Mouse (Mus musculus) testis, postnatal 10 days (tissue): Measurements from ENCODE around the gene Gipc1.

Source experiments
- DNase-seq: peaks from one replicate; pipeline ENCODE4 v3.0.0; 2021; ENCODE audit warnings: low spot score

The Gipc1 gene

DNA sequence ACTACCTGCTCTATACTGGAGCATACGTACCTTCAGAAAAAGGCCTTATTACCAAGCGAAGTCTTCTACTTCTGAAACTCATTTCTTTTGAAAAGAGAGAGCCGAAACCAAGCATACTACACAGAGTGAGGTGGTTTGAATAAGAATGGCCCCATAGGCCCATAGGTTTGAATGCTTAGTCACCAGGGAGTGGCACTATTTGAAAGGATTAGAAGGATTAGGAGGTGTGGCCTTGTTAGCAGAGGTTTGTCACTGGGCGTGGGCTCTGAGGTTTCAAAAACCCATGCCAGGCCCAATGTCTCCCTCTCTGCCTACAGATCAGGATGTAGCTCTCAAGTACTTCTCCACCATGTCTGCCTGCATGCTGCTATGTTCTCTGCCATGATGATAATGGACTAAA is 4.4 kb upstream of the Gipc1 start:
- no peak for DNase-seq

DNA sequence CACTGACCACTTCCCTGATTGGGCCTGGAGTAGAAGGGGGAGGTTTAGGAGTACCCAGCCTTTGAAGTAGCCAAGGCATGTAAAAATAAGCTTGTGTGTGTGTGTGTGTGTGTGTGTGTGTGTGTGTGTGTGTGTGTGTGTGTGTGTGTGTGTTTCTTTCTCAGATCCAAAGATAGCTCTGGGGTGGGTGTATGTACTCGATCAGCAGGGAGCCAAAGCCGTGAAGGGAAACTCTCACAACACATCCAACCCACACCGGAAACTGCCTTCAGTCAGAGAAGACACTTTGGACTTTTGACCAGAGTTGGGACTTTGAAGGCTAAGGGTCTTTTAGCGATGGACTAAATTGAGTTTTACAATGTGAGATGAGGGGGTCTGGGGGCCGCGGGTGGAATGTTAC is 2.8 kb upstream of the Gipc1 start:
- no peak for DNase-seq

DNA sequence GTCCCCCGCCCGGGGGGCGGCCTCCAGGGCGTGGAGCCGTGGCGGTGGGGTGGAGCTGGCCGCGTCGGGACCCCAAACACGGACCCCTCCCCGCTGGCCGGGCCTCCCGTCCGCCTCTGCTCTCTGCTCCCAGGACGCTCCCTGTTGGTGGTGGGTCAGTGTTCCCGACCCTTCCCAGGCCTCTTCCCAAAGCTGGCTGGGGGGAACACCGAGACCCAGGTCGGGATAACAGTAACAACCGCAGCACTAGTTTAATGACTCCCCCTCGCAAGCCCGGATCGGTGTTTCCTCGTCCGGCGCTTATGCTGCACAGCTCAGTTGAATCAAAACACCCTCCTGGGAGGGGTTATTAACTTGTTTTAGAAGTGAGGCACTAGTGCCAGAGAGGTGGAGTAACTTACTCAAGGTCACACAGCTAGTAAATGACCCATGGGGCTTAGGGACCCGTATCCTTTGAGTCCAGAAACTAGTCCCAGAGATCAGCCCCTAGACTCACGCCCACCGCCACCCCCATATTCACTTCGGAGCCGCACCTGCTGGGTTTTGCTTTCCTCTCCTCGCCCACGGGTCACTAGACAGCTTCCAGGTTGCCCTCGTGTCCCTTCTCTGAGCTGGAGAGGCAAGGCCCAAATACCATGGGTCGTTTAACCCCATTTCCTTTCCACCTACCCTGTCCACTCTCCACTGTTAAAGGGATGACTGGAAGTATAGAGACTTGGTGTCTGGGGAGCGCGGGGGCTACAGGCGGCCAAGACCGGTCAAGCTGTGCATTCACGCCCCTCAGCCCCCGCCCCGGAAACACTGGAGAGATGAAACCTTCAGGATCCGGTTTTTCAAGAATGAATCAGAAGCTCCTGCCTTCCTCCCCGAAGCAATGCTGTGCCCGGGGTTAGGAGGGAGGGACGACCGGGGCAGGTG is 526 bp downstream of the Gipc1 start:
- DNase-seq, result peak; percentile 57

DNA sequence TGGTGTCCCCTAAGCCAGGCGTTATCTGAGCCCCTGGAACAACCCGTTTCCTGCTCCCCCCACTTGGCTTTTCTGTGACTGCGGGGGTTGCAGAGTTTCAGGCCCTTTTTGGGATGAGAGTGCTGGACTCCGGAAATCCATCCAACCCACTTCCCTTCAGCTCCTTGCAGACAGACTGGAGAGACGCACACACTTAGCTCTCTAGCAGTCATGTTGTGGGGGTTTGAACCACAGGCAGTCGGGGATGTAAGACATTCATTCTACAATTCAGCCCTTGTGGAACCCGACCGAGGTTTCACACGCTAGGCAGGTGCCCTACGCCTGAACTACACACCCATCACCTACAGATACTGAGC is 1.2 kb downstream of the Gipc1 start:
- DNase-seq, result no peak

DNA sequence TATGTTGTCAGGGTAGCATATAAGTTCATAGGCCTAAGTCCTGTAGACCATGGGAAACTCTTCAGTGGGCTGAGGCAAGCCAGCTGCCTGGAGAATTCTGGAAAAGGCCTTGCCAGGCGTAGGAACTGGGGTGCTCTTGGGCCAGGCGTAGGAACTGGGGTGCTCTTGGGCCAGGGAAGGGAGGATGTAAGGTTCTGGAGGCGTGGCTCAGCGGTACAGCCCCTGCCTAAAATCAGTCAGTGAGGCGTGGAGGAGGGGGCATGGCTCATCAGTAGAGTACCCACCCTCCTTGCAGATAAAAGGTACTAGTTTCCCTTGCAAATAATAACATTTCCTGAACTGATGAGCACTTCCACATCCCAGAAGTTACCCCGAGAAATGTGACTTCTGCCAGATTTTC is 2.2 kb downstream of the Gipc1 start:
- DNase-seq, result peak; percentile 33

DNA sequence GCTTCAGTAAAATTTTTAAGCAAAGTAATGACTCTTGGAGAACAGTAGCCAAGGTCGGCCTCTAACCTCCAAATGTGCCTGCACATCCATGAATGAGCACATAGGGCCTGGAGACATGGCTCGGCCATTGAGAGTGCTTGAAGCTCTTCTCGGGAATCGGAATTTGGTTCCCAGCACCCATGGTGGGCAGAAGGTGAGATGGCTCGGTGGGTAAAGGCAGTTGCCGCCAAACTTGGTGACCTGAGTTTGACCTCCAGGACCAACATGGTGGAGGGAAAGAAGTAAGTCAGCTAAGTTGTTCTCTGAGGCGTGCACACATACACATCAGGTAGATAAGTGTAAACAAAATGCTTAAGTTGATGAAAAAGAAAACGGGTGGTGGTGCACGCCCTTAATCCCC is 3.6 kb downstream of the Gipc1 start:
- no peak for DNase-seq

DNA sequence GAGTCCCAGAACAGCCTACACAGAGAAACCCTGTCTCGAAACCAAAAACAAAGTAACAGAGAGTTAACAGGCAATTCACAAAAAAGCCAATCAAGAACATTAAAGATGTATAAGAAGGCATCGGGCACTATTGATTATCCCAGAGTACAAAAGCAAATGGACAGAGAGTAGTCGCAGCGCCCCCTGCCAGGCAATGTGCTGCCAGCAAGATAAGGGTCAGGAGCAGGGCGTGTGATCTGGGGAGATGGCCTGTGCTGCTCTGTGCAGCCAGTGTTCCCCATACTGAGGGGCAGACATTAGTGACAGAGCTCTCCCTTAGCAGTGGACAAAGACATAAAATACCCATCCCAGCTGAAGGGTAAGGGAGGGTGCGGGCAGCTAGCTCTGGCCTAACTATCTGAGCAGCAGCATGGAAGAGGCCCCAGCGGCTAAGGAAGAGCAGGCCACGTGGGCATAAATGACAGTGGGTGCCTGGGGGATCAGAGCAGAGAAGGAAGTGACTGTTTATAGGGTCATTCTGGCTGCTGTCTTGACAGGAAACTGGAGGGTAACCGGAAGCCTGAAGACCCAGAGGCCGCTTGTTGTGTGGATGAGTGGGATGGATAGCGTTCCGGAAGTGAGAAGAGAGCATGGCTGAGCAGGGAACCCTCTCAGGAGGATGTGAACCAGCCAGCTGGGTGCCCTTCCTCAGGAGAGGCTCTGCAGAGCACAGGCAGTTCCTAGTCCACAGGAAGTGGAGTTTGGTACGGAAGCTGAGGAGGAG is 4.2 kb downstream of the Gipc1 start:
- peak; percentile 52 for DNase-seq

DNA sequence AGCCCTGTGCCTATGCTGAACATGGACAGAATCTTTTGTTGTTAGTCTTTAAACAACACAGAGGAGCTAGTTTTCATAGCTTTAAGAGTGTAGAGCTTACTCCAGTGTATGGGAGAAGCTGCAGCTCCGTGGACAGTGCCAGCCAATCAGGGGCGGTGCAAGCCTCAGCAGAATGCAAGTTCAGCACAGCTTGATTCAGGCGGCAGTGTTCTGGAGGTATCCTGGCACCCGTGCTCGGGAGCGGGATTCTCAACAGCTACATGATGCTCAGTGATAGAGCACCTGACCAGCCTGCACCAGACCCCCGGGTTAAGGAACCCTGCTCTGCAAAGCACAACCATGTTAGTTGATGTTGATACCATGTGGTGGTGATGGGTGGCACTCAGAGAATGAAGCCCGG is 8.1 kb downstream of the Gipc1 start:
- no peak for DNase-seq

DNA sequence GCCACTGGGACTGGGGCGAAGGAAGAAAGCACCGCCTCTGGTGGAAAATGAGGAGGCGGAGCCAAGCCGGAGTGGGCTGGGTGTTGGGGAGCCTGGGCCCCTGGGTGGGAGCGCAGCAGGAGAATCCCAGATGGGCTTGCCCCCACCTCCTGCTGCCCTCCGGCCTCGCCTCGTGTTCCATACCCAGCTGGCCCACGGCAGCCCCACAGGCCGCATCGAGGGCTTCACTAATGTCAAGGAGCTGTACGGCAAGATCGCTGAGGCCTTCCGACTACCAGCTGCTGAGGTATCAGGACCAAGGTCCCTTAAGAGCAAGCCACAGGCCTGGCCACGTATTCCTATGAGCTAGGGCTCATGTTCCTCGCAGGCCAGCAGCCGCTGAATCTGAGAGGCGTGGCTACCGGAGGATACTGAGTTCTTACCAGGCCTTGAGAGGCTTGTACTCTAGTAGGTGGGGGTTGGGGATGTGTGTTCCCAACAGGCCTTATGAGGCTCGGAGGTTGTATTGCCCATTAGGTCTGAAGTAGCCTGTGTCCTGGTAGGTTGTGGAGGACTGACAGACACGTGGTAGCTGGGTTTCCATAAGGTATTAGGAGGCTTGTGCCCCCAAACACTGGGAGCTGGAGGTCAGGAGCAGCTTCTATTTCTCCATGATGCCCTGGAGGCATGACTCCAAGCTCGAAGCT is 8.7 kb downstream of the Gipc1 start:
- DNase-seq, result peak; percentile 68

DNA sequence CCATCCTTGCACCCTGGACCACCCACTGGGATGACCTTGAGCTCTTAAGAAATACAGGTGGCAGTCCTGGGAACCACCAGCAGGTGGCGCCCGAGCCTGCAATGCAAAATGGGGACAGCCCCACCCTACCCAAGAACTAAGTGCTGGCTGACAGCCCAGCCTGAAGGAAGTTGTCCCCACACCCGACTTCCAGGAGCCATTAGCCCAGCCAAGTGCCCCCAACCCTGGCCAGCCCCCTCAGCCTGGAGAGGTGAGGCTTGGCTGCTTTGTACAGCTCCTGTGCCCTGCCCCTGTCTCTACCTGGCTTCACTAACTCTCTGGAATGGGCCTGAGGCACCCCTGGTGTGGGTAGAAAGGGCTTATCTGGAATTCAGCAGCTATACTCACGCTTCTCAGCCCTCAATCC is 9.9 kb downstream of the Gipc1 start:
- peak; percentile 96 for DNase-seq

DNA sequence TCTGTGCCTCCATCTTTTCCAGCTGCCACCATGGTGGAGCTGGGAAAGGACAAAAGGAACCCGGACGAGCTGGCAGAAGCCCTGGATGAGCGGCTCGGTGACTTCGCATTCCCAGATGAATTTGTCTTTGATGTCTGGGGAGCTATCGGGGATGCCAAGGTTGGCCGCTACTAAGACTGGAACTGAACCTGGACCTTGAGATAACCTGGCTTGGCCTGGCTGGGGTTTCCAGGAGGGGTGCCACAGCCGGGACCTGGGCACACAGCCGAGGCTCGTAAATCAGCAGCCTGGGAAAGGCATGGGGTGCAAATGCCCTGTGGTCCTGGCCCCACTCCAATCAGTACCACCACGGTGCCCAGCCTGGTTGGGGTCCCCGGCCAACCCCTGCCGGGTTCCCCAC is 11.6 kb downstream of the Gipc1 start:
- no peak for DNase-seq

DNA sequence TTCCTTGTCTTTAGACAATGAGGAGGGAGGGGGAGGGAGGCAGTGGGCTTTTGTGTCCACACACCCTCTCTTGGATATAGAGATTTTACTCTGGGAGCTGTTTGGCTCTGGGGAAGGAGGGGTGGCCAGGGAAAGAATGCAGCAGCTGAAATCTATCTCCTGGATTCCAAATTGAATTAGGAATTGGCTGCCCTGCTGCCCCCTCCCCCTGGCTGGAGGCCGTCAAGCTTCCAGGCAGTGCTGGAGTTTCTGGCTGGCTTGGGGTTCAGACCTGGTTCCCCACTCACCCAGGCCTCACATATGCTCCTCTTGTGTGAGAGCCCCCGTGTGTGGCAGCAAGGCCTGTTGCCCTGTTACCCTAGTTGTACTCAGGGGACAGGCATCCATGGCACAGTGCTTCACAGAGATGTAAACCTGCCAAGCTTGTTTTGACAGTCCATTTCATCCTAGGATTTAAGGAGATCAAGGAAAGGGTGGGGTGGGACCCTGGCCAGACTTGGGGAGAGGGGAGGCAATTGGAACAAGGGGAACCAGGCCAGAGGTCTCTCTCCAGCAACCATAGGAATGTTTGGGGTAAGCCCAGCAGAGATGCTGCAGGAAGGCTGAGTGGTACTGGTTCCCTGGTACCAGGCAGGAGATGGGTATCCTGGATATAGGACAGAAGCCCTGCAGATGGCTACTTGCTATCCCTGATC is 12.6 kb downstream of the Gipc1 start:
- DNase-seq, result no peak

DNA sequence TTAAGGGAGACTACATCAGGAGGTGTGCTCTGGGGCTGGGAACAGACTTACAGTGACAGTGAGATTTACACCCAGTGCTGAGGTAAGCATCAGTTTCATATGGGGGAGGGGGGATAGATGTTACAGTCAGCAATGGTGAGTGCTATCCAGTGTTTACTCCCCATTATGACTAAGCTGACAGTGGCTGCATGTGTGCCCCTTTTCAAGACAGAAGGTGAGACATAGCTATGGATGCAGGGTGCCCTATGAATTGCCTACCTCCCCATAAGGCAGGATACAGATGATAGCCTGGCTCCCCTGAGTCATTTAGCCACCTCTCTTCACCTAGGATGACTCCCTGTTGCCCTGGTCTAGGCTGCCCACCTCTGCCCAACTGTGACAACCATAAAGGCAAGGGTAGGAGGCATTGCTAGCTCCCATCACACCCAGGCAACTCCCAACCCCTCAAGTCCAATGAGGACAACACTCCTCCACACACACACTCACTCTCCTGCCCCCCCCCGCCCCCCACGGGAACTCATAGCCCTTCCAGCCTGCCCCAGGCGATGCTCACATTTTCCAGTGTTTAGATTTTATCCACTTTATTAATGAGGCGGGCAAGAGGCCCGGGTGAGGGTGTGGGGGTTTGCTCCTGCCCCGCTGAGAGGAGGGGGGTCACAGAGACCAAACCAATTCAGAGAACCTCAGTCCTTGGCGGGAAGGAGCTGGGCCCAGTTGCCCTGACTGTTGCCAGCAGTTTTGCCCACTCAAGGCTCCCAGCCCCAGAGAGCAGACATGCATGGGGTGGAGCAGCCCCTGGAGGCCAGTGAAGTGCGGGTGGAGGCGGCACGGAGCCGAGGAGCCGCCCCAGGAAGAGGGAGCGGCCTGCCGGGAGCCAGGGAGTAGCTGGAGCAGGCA is 13.7 kb downstream of the Gipc1 start, which contains the start of gene Ptger1:
Gene Ptger1, plus strand, starts transcription at position 710 of the 897 bp plus-strand sequence.
- no peak for DNase-seq

DNA sequence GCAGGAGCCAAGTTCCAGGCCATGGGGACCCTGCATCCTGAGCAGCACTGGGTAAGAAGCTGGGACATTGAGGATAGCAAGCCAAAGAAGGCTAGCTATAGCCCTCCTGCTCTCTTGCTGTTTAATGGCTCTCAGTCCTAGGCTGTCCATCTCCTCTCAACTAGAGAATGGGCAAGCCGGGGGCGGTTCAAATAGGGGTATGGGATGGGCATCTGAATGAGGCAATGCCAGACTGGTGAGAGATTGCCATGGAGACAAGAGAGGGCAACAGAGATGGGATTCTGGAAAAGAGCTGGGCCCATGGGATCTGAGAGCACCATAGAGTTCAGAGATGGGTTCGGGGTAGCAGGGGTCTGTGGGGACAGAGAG is 14.4 kb downstream of the Gipc1 start:
- no peak for DNase-seq

DNA sequence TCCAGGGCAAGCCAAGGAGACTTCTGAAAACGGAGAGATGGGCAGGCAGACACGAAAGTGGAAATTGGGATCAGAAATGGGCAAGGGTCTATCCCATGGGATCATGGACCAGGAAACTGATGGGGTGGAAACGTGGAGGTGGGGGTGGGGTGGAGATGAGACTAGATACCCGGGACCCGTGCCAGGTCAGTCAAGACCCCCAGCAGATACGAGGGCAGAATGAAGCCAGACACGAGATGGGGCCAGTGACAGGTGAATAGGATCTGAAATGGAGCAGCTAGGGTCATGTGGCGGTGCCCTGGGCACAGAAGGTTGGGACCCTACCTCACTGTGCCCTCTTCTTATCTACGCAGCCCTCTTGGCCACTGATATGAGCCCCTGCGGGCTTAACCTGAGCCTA is 15.0 kb downstream of the Gipc1 start:
- no peak for DNase-seq

DNA sequence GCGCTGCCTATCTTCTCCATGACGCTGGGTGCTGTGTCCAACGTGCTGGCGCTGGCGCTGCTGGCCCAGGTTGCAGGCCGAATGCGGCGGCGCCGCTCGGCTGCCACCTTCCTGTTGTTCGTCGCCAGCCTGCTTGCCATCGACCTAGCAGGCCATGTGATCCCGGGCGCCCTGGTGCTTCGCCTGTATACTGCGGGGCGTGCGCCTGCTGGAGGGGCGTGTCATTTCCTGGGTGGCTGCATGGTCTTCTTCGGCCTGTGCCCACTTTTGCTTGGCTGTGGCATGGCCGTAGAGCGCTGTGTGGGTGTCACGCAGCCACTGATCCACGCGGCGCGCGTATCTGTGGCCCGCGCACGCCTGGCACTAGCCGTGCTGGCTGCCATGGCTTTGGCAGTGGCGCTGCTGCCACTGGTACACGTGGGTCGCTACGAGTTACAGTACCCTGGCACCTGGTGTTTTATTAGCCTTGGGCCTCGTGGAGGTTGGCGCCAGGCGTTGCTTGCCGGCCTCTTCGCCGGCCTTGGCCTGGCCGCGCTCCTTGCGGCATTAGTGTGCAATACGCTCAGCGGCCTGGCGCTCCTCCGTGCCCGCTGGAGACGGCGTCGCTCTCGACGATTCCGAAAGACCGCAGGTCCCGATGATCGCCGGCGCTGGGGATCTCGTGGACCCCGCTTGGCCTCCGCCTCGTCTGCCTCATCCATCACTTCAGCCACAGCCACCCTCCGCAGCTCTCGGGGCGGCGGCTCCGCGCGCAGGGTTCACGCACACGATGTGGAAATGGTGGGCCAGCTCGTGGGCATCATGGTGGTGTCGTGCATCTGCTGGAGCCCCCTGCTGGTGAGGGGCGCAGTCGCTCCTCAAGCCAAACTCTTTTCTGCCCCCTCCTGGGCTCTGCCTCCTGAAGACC is 15.8 kb downstream of the Gipc1 start:
- peak; percentile 83 for DNase-seq

DNA sequence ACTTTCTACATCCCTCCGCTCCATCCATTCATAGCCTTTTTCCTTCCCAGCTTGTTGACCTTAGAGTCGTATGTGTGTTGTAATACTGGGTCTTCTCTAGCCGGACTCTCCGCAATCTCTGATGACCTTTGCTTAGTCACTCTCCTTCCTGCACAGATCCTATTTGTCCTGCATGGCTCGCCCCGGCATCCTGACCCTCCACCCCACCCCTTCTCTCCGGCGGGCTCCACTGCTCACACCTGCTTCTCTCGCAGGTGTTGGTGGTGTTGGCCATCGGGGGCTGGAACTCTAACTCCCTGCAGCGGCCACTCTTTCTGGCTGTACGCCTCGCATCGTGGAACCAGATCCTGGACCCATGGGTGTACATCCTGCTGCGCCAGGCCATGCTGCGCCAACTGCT is 16.5 kb downstream of the Gipc1 start:
- DNase-seq, result no peak

DNA sequence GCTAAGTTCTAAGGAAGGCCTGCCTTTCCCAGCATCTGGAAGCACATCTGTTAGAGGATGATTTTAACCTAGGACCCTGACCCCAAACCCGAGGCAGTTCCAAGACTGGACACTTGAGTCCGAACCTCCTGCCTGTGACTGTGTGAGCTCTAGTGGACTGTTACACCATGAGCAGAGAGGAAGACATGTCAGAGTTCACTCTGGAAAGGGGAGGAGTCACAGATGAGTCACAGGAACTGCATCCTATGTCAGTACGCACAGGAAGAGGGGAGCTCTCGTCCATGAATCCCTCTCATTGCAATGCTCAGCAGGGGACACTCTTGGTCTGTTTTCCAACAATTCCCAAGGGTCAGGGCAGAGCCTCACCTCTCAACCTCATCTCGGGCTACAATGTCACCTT is 20.5 kb downstream of the Gipc1 start:
- DNase-seq, result no peak

DNA sequence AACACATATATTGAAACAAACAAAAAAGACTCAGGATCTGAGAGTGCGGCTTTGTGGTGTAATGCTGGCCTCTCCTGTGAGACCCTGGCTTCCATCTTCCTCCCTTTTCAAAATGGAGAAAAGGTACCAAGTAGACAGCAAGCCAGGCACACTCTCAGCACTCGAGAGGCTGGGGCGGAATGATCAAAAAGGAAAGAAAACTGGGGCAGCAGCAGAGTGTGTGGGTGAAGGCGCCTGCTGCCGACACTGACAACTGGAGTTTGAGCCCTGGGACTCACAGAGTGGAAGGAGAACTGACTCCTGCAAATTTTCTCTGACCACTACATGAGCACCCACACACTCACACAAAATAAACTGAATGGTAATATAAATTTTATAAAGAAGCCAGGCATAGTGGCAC is 22.0 kb downstream of the Gipc1 start:
- no peak for DNase-seq

DNA sequence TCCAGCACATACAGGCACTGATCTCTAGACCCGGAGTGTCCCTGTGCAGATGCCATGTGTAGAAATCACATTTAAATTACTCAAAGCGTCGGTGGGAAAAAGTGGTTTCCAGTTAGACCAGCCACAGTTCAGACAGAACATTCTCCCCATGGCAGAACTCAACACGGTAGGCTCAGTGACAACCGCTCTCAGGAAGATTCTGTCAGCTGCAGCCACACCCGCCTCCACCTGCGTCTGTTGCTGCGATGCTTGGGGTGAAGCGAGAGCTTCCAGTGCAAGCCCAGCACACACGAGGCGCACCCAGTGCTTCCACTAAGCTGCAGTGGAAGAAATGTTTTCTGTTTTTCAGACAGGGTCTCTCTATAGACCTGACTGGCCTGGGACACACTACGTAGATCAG is 27.4 kb downstream of the Gipc1 start:
- DNase-seq, result no peak
